Mouse (Mus musculus) thymus, adult 2 months (tissue): ENCODE data around the gene Oprl1. TPM values are rescaled to one million over a fixed set of nuclear protein-coding genes. Genes with fewer than 3 reads are reported as not detected.
A peak's percentile ranks its signal among the peaks of the same experiment; 100 is the strongest.

Experiments
- DNase-seq: peaks from one replicate; pipeline ENCODE4 v3.0.0; 2021
- H3K27ac ChIP-seq: fragments of 200-500 bp; 2 replicates; pipeline ENCODE4 v1.5.1; 2012; ENCODE audit warnings: low read length, control low read depth; ENCODE audit not compliant: control insufficient read depth, insufficient read depth
- H3K27me3 ChIP-seq: fragments of 200-500 bp; 2 replicates; pipeline ENCODE4 v1.6.1; 2012; ENCODE audit warnings: mild to moderate bottlenecking, low read length, moderate library complexity, mixed read lengths; ENCODE audit not compliant: control insufficient read depth, insufficient read depth
- H3K36me3 ChIP-seq: fragments of 200-500 bp; 2 replicates; pipeline ENCODE4 v1.6.1; 2012; ENCODE audit warnings: mild to moderate bottlenecking, low read length, moderate library complexity; ENCODE audit not compliant: control insufficient read depth, insufficient read depth
- H3K4me1 ChIP-seq: fragments of 200-500 bp; replicated peaks from 2 replicates; pipeline ENCODE4 v1.6.1; 2012; ENCODE audit warnings: low read length; ENCODE audit not compliant: control insufficient read depth, insufficient read depth
- H3K4me3 ChIP-seq: fragments of 200-500 bp; 2 replicates; pipeline ENCODE4 v1.5.1; 2012; ENCODE audit warnings: mild to moderate bottlenecking, low read length, control low read depth, moderate library complexity; ENCODE audit not compliant: control insufficient read depth, insufficient read depth
- CTCF ChIP-seq: fragments of 200-500 bp; IDR thresholded peaks from 2 replicates; pipeline ENCODE4 v1.5.1; 2012; ENCODE audit warnings: mild to moderate bottlenecking, control low read depth, low read length, moderate library complexity, borderline replicate concordance; ENCODE audit not compliant: control insufficient read depth, poor library complexity, insufficient read depth; ENCODE audit errors: extremely low read depth
- POLR2A ChIP-seq: fragments of 200-500 bp; IDR thresholded peaks from 2 replicates; pipeline ENCODE4 v1.6.1; 2012; ENCODE audit warnings: mild to moderate bottlenecking, low read length, control low read depth, moderate library complexity; ENCODE audit not compliant: control insufficient read depth, poor library complexity, insufficient read depth; ENCODE audit errors: extremely low read depth
- WGBS: fragments of 180-500 bp; shearing (Covaris S2); methylation state at CpG from one replicate; pipeline ENCODE4 v1.1.7; 2018; 5-methylcytosine and 5-hydroxymethylcytosine counted together
- polyA plus RNA-seq: library from polyadenylated mRNA; depleted of rRNA; stranded (reverse); fragments of >200 nt; gene quantifications from 2 replicates; pipeline ENCODE4 v1.2.3, GENCODE M21; 2012; rRNA removed

Oprl1 gene
- 0.24 and 0.38 TPM in 2 replicates for polyA plus RNA-seq

GRCm38 (mm10) chr2:181714903-181715326 is at the start of gene Oprl1:
Gene Oprl1, plus strand, starts transcription at chr2:181715016.
- TF ChIP-seq CTCF, result no peak
- no peak for TF ChIP-seq POLR2A
- Histone ChIP-seq H3K27ac (no peak within 1 kb of the TSS), H3K4me3 (no peak within 1 kb of the TSS), H3K27me3 (no peaks in the 10 kb centered on the region), H3K36me3 (no peaks in the 10 kb centered on the region), H3K4me1 (peaks cover 4% of the 10 kb centered on the region; the same call in 1 of the 2 replicates)
- peak; percentile 26 for DNase-seq
- WGBS, result 3% methylated on average over 7 of the region's 7 CpGs

GRCm38 (mm10) chr2:181670285-181670912 is 44.4 kb upstream of the Oprl1 start:
- Histone ChIP-seq H3K4me1 (no peaks in the 10 kb centered on the region), H3K36me3 (no peaks in the 10 kb centered on the region), H3K4me3 (no peak overlapping the region), H3K27ac (no peak overlapping the region), H3K27me3 (peaks cover 16% of the 10 kb centered on the region; the same call in 1 of the 2 replicates)
- WGBS, result 14% methylated on average over 56 of the region's 56 CpGs
- no peak for TF ChIP-seq CTCF
- TF ChIP-seq POLR2A, result no peak
- DNase-seq, result no peak

- no peak overlapping the region for H3K27ac ChIP-seq
- TF ChIP-seq CTCF (no peak), POLR2A (no peak)
- H3K4me3 ChIP-seq, result 0 out of 2 replicates have a peak overlapping the region, but pooled peaks have one; percentile 4
- no peaks in the 10 kb centered on the region for H3K4me1 ChIP-seq
- 4% methylated on average over 41 of the region's 41 CpGs for WGBS
- DNase-seq, result no peak
- H3K27me3 ChIP-seq, result peaks cover 16% of the 10 kb centered on the region; the same call in 1 of the 2 replicates
- no peaks in the 10 kb centered on the region for H3K36me3 ChIP-seq
Observed at GRCm38 (mm10) chr2:181670913-181671311, 43.9 kb upstream of the Oprl1 start.

GRCm38 (mm10) chr2:181671326-181671725 is 43.5 kb upstream of the Oprl1 start, which contains the start of gene Sox18:
Gene Sox18, minus strand, starts transcription at chr2:181671640.
- no peak for DNase-seq
- Histone ChIP-seq H3K27me3 (peaks cover 16% of the 10 kb centered on the region; the same call in 1 of the 2 replicates), H3K27ac (no peak within 1 kb of the TSS), H3K4me1 (no peaks in the 10 kb centered on the region), H3K4me3 (0 out of 2 replicates have a peak within 1 kb of the TSS, but pooled peaks have one; percentile 4), H3K36me3 (no peaks in the 10 kb centered on the region)
- WGBS, result 4% methylated on average over 42 of the region's 43 CpGs
- TF ChIP-seq CTCF, result 0 out of 2 replicates have a peak, but pooled peaks have one; percentile 11
- no peak for TF ChIP-seq POLR2A

- WGBS, result 68% methylated on average over 7 of the region's 7 CpGs
- no peak overlapping the region for H3K27ac ChIP-seq
- H3K4me1 ChIP-seq, result no peaks in the 10 kb centered on the region
- no peak for TF ChIP-seq POLR2A
- no peak for TF ChIP-seq CTCF
- no peak overlapping the region for H3K4me3 ChIP-seq
- H3K27me3 ChIP-seq, result peaks cover 16% of the 10 kb centered on the region; the same call in 1 of the 2 replicates
- no peaks in the 10 kb centered on the region for H3K36me3 ChIP-seq
- no peak for DNase-seq
Observed at GRCm38 (mm10) chr2:181671984-181672383, 42.8 kb upstream of the Oprl1 start.

GRCm38 (mm10) chr2:181673501-181673900 is 41.3 kb upstream of the Oprl1 start:
- Histone ChIP-seq H3K36me3 (no peaks in the 10 kb centered on the region), H3K27me3 (peaks cover 16% of the 10 kb centered on the region; the same call in 1 of the 2 replicates), H3K27ac (no peak overlapping the region), H3K4me1 (no peaks in the 10 kb centered on the region), H3K4me3 (no peak overlapping the region)
- TF ChIP-seq CTCF, result no peak
- no peak for TF ChIP-seq POLR2A
- 89% methylated on average over 1 of the region's 1 CpGs for WGBS
- no peak for DNase-seq
